Mouse (Mus musculus) adrenal gland, adult 2 months (tissue): ENCODE results near the gene Irf2bpl. TPM values are rescaled to one million over a fixed set of nuclear protein-coding genes. Genes with fewer than 3 reads are reported as not detected.

Experiments
- DNase-seq: peaks from one replicate; pipeline ENCODE4 v3.0.0; 2021
- polyA plus RNA-seq: library from polyadenylated mRNA; depleted of rRNA; stranded (reverse); fragments of >200 nt; gene quantifications from 2 replicates; pipeline ENCODE4 v1.2.3, GENCODE M21; 2012
- total RNA-seq, 2 experiments: library from RNA; stranded (reverse); gene quantifications; 2 replicates each; pipeline ENCODE4 v1.2.3; 2021

Gene Irf2bpl
- total and polyA plus RNA-seq, 3 experiments, result 51.1 to 122 (median 79.5) TPM

DNA sequence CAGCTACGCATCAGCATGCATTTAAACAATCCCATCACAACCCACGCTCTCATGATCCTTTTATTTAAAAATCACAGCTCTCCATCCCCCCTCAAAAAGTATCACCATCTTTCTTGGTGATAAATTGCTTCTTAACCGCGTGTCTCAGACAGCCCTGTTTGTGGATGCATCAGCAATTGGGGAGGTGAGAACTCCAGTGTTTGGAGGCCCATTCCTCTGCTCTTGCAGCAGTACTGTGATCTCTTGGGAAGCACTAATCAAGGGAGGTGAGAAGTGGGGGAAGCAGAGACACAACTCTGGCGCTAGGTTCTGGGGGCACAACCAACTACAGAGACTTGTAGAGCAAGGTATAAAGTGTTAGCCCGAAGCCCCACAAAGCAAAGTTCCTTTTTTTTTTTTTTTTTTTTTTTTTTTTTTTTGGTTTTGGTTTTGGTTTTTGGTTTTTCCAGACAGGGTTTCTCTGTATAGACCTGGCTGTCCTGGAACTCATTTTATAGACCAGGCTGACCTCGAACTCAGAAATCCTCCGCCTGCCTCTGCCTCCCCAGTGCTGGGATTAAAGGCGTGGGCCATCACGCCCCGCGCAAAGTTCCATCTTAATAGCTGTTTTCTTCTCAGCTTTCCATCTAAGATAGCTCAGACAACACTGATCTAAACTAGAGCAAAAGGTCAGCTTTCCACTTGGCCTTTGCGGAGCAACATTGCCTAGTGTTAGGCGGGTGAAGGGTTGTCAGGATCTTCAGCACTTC, 3.0 kb upstream of the Irf2bpl start:
- no peak for DNase-seq

DNA sequence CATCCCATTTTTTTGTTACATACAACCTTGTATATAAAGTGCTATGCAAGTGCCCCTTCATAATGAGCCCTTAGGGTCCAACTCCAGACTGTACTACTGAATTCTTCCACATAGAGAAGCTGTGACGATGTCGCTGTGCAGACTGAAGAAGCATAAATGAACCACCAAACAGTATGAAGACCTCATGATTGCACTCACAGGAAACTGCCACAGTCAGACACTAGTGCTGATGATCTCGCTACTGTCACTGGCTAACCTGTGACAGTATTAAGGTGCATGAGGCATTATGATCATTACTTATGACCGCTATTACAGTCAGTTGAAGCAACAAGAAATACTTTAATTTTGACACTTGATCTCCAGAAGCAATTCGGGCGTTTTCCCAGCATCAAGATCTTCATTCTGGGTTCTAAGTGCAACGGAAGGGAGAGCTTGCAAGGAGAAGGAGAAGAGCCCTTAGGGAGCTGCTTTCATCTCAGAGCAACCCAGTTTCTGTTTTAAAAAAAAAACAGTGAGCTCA, 1.9 kb upstream of the Irf2bpl start:
- no peak for DNase-seq

DNA sequence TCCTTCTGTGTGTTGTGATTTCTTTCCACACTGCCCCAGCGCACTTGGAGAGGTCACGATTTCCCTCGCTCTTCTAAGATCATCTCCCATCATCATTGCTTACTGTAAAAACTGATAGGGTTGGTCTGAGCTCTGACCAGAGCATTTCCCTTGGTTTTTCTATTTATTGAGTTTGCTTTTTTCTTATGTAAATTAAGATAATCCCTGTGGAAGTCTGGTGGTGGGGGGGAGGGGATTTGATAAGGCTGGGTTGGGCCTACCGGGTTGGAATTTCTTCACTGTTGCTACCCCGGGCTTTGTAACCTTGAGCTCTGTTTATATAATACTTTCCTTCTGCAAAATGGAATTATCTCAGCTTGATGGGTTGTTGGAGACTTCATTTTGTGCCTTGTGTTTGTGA, 1.1 kb upstream of the Irf2bpl start:
- no peak for DNase-seq

DNA sequence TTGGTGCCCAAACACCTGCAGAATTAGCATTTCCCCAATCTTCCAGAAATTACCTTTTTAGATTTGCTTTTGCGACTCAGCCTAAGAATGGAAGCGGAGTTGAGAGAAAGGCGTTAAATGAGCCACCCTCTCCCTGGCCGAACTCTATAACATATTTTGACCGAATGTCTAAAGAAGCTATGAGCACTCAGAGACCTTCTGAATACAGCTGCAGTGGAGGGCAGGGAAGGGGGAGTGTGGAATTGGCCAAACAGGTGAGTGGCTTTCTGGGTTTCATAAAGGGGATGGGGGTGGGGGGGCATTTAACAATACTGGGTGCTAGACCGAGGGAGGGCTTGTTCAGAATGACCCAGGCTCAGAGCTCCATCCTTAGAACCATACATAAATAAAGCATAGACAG, 738 bp upstream of the Irf2bpl start:
- DNase-seq, result no peak

- DNase-seq, result peak; percentile 85
Measured at GRCm38 (mm10) chr12:86883280-86884196, 1.1 kb downstream of the Irf2bpl start.

DNA sequence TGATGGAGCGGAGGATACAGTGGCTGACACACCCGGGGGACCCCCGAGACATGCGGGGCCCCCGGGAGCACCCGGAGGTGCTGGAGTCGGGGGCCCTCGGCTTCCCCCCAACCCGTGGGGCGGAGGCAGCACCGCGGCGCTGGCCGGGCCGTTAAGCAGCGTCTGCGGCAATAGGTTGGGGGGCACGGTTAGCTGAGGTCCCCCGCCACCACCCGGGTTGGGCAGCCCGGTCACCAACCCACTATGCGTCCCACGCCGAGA, 1.6 kb downstream of the Irf2bpl start:
- no peak for DNase-seq

DNA sequence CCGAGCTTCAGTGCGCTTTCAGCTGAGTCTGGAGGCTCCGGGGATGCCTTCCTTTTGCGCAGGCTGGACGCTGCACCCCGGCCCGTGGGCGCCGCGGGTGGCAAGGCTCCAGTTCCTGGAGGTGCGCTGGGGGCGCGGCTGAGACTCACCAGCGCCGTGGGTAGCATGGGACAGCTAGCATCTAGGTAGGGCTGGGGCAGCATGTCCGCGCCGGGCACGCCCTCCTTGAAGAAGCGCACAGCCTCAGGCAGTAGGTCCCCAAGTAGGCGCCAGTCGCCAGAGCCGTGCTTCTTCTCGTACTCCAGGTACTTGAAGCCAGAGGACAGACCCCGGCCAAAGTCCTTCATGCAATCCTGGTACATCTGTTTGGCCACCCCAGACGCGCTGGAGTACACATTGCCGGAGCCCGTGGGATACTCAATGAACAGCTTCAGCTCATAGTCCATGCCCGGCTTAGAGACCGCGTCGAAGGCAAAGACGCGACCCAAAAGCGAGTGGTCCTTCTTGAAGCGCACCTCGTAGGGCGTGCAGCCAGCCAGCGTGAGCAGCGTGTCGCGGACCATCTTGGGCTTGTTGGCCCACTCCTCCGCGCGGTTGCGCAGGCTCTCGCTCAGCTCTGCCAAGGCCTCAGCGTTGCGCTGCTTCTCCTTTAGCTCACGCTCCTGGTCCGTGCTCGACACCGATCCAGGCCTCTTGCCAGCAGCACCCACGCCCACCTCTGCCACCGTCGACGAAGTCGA, 2.1 kb downstream of the Irf2bpl start:
- DNase-seq, result peak; percentile 88

- DNase-seq, result peak; percentile 63
Measured at GRCm38 (mm10) chr12:86881809-86882278, 2.8 kb downstream of the Irf2bpl start.

DNA sequence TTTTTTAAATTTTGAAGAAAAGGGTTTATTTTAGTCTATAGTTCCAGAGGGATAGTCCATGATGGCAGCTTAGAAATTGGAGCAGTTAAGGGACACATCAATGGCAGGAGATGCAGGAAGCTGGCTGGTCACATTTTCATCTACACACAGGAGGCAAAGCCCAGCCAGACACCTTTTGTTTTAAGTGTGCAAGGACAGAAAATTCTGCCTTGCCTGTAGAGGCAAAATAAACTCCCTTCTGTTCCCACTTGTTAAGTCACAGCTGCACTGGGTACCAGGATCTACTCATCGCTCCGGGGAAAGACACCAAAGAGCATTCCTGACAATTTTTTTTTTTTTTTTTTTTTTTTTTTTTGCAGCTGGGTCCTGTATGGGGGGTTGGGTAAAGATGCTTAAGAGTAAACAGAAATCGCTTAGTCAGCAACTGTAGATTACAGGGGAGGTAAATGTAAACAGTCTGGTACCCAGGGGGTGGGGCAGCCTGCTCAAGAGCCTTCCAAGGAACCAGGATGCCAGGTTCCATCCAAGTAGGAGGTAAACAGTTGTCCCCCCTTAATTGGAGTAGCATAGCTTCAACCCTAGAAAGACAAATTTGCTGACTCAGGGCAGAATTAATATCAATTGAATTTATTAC, 4.4 kb downstream of the Irf2bpl start:
- DNase-seq, result peak; percentile 12

DNA sequence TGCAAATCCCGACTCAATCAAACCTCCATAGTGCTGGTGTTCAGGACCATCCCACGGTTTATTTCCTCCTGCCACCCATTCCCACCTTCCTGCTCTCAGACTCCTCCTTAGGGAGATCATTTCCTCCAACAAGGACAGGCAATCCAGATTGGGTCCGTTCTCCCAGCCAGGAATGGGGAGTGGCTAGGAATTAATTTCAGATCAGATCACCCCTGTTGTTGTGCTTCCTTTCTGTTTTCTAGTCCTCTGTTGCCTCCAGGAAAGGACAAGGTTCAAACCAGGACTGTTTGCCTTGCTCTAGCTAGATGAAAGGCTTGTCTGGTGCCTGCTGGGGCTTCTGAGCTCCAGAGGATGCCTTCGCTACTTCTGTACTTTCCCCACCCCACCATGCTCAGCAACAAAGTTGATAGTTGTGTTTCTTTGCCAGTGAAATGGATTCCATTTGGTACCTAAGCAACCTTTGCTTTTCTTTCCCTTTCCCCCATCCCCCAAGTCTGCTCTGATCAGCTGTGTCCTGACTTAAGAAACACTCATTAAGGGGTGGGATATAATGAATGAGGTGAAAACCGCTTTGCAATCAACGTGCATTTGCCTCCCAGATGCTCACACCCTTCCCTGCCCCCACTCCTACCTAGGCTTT, 5.0 kb downstream of the Irf2bpl start:
- DNase-seq, result peak; percentile 14

GRCm38 (mm10) chr12:86878426-86879353, 5.9 kb downstream of the Irf2bpl start:
- no peak for DNase-seq

- no peak for DNase-seq
Measured at GRCm38 (mm10) chr12:86876981-86877380, 7.6 kb downstream of the Irf2bpl start.

DNA sequence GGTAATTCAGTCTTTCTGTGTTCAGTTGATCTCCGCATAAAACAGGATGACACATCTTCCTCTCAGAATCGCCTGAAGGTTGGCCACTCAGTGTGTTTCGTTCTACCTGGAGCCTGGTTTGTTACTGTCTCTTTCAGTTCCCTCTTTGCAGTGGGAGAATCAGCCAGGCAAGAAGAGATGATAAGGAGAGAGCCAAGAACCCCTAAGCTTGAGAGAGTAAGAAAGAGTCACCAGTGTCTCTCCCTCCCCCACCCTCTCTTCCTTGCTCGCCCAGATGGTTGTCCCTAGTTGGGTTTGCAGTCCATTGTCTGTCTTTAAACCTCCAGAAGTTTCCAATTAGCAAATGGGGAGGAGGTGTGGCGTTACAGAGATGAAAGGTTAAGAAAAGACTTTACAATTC, 8.5 kb downstream of the Irf2bpl start:
- DNase-seq, result no peak

DNA sequence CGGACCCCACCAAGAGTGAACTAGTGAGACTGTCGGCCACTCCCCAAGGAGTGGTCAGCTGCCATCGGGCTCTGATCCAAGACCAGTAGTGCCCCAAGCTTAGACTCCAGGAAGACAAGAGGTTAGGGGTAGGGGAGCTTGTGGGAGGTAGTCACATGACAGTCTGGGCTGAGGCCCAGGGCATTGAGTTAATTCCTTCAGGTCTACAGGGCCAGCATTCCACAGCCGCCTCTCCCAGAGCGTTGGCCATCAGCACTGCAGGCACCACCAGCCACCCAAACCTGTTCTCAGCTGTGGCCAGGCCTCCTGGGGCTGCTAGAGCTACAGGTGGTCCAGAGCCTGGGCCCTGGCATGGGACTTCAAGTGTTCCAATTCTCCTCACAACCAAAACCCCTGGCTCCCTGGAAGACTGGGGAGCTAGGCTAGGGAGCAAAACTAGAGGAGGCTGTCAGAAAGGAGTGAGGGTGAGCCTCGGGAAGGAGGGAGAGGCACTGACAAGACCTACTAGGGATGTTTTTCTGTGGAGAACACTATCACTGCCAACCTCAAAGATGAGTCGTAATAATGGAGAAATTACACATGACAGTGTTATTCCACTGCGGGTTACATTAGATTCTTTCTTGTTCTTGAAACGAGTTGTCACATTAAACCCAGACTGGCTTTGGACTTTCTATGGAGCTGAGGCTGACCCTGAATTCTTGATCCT, 12.1 kb downstream of the Irf2bpl start:
- DNase-seq, result peak; percentile 61

- no peak for DNase-seq
Measured at GRCm38 (mm10) chr12:86871666-86872334, 12.8 kb downstream of the Irf2bpl start.

GRCm38 (mm10) chr12:86870996-86871395, 13.6 kb downstream of the Irf2bpl start:
- no peak for DNase-seq

DNA sequence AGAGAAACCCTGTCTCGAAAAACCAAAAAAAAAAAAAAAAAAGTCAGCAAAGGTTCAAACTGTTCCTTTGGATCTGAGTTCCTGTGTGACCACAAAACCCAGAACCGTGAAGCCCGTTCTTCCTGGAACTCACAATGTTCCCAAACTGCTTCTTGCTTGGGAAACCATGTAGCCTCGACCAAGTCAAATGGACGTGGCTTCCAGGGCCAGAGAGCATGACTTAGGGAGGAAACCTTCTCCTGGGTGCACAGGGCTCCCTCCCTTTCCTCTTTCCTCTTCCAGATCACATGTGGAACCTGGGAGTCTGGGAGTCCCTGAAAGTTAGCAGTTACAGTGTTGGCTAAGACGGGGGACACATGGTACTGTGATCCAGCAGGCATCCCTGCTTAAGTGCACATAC, 14.8 kb downstream of the Irf2bpl start:
- DNase-seq, result no peak

DNA sequence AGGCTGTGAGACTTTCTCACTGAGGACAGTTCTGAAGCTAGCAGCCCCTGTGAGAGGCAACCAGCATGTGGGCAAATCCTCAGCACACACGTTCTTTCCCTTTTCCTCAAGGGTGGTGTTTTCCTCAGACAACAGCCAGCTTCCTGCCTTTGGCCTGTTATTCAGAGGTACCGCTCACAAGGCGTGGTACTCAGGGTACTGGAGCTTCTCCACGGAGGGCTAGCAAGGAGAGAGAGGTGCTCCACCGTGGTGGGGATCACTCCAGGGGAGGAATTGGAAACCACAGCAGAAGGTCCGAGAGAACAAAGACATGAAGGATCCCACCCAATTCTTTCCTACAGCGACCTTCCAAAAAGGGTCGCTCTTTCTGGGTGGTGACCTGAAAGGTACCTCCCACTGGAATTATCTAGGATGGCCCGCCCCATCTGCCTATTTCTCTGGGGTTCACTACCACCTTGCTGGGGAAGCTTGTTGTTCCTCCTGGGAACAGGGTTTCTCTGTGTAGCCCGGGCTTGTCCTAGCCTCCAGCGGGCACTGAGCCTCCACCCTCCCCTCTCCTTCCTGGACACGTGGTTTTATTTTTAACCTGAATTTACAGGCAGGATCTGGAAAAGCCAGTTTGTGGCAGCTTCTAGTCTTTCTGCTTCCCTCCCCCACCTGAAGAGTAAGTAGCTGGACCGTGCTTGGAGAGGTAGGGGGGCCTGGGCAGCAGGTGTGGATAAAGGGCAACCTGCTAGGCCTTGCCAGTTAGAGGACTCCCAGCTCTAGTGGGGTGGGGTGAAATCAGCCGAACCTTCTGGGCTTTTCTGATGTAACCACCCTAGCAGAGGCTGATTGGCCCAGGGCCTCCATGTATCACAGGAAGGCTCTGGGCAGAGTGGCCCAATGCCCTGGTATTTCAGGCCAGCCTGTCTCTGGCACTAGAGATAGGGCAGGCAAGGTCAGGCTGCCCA, 17.1 kb downstream of the Irf2bpl start:
- peak; percentile 80 for DNase-seq
